Comparison of ENCODE assay signal across 8 mouse cellular contexts in the genomic region with DNA sequence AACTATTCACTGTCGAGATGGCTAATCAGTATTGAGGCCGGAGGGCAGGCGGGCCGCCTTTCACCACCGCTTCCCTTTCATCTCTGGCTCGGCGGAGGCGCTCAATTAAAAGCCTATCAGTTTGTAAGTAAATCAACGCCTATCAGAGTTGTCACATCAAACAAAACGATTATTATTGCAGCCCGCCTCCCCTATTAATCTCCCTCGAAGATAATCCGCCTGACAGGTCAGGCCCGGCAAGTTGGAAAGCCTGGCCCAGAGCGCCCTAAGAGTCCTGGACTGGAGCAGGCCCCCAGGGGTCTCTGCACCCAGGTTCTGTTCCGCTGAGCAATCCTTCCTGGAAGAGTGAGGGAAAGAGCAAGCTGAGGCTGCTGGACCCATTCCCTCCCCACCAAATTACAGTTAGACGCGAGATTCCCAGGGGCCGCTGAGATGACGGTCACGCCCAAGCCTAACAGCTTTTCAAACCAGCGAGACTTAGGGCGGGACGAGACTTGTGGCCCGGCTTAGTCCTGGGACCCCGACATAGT. TPM values are rescaled to one million over a fixed set of nuclear protein-coding genes. Genes with fewer than 3 reads are reported as not detected.
DNase-seq lines count a peak whose midpoint lies in the region; ATAC-seq lines count a peak whose summit lies in the region.

No protein-coding gene starts in this region.

- no peaks in the 10 kb centered on the region for H3K36me3 ChIP-seq in forebrain, embryonic 14.5 days (ENCODE audit: control insufficient read depth, insufficient read depth, low read length)
- no peaks in the 10 kb centered on the region for H3K36me3 ChIP-seq in intestine, embryonic 14.5 days (ENCODE audit: control insufficient read depth, insufficient read depth, low read length)
- H3K36me3 ChIP-seq in liver, embryonic 15.5 days (replicated peaks), result no peaks in the 10 kb centered on the region

- peaks cover 10% of the 10 kb centered on the region; the same call in 1 of the 2 replicates for H3K4me1 ChIP-seq in forebrain, embryonic 14.5 days (ENCODE audit: control insufficient read depth, insufficient read depth, low read length)
- peaks cover 33% of the 10 kb centered on the region for H3K4me1 ChIP-seq in intestine, embryonic 14.5 days (replicated peaks; ENCODE audit: control insufficient read depth, insufficient read depth, low read length)
- peaks cover 36% of the 10 kb centered on the region for H3K4me1 ChIP-seq in liver, embryonic 15.5 days (replicated peaks)

- peak overlapping the region; percentile 66; the same call in 1 of the 2 replicates for H3K4me3 ChIP-seq in forebrain, embryonic 14.5 days (ENCODE audit: low read depth, low read length)
- peak overlapping the region; percentile 58 for H3K4me3 ChIP-seq in intestine, embryonic 14.5 days (ENCODE audit: low read depth, low read length)
- H3K4me3 ChIP-seq in liver, embryonic 15.5 days (replicated peaks), result no peak overlapping the region

- H3K9ac ChIP-seq in forebrain, embryonic 14.5 days (ENCODE audit: low read length), result peak overlapping the region; percentile 50
- H3K9ac ChIP-seq in intestine, embryonic 14.5 days (ENCODE audit: low read length), result peak overlapping the region; percentile 98
- H3K9ac ChIP-seq in liver, embryonic 15.5 days, result no peak overlapping the region

- WGBS in forebrain, embryonic 14.5 days, result 1% methylated on average over 26 of the region's 26 CpGs
- WGBS in intestine, embryonic 14.5 days, result 6% methylated on average over 26 of the region's 26 CpGs
- 6% methylated on average over 26 of the region's 26 CpGs for WGBS in liver, embryonic 15.5 days (ENCODE audit: insufficient replicate concordance)

- H3K27me3 ChIP-seq in forebrain, embryonic 14.5 days (replicated peaks; ENCODE audit: control insufficient read depth, insufficient read depth, low read length), result peaks cover 73% of the 10 kb centered on the region
- H3K27me3 ChIP-seq in intestine, embryonic 14.5 days (replicated peaks; ENCODE audit: control insufficient read depth, insufficient read depth, low read length), result no peaks in the 10 kb centered on the region
- peaks cover 100% of the 10 kb centered on the region for H3K27me3 ChIP-seq in liver, embryonic 15.5 days

- no peak for ATAC-seq in forebrain, embryonic 14.5 days
- peak; percentile 25 for ATAC-seq in intestine, embryonic 14.5 days (replicated peaks; ENCODE audit: low FRiP score, low TSS enrichment, low read depth)
- no peak for ATAC-seq in liver, embryonic 15.5 days (ENCODE audit: insufficient read depth)

- H3K27ac ChIP-seq in forebrain, embryonic 14.5 days (ENCODE audit: low read depth, low read length), result no peak overlapping the region
- H3K27ac ChIP-seq in intestine, embryonic 14.5 days (ENCODE audit: low read depth), result peak overlapping the region; percentile 100
- no peak overlapping the region for H3K27ac ChIP-seq in liver, embryonic 15.5 days (replicated peaks)

- no peaks in the 10 kb centered on the region for H3K9me3 ChIP-seq in forebrain, embryonic 14.5 days (replicated peaks; ENCODE audit: control insufficient read depth, low read length)
- H3K9me3 ChIP-seq in intestine, embryonic 14.5 days (ENCODE audit: control insufficient read depth, low read length), result no peaks in the 10 kb centered on the region
- no peaks in the 10 kb centered on the region for H3K9me3 ChIP-seq in liver, embryonic 15.5 days (replicated peaks)

- peak overlapping the region; percentile 92 for H3K4me2 ChIP-seq in forebrain, embryonic 14.5 days (ENCODE audit: low read length)
- peak overlapping the region; percentile 71 for H3K4me2 ChIP-seq in intestine, embryonic 14.5 days (ENCODE audit: low read length)
- peak overlapping the region; percentile 15; the same call in 1 of the 2 replicates for H3K4me2 ChIP-seq in liver, embryonic 15.5 days

- DNase-seq in adrenal gland, postnatal 36 days, result peak; percentile 75 to 79
- peak; percentile 57 for DNase-seq in forebrain, embryonic 14.5 days (ENCODE audit: low spot score)
- peak; percentile 90 for DNase-seq in intestine, embryonic 14.5 days (ENCODE audit: low spot score)
- DNase-seq in ovary, adult 18-20 months (ENCODE audit: low spot score), result peak; percentile 89
- no peak for DNase-seq in adipocyte (ENCODE audit: low spot score)
- no peak for DNase-seq in spleen, postnatal 36 days (ENCODE audit: low spot score in 2 of 2)
- DNase-seq in layer of hippocampus, adult 9-11 months, result no peak

RNA-seq across cellular contexts. Expression of gene Zfp503, which starts 1.9 kb away (rescaled TPM):
- total RNA-seq in adrenal gland, postnatal 36 days (2021), result 10 to 100 TPM; 23.4 to 30.3 TPM
- 4.4 and 4.6 TPM in 2 replicates for polyA plus RNA-seq in forebrain, embryonic 14.5 days (2014; fragmentation: Nextera tagmentation; extraction: Ambion mirVana)
- polyA plus RNA-seq in intestine, embryonic 14.5 days (2014; fragmentation: Nextera tagmentation; extraction: Ambion mirVana), result 11.4 and 12.7 TPM in 2 replicates
- 0.74 and 0.91 TPM in 2 replicates for polyA plus RNA-seq in liver, embryonic 15.5 days (2015; fragmentation: Nextera tagmentation; extraction: Ambion mirVana)

RNA-seq across cellular contexts. Expression of gene Lrmda, which starts 28.2 kb away (rescaled TPM):
- 1 to 10 TPM; 5.2 to 7.2 TPM for total RNA-seq in adrenal gland, postnatal 36 days (2021)
- 0.31 TPM in 1 of 2 replicates, not detected in the other for polyA plus RNA-seq in forebrain, embryonic 14.5 days (2014; fragmentation: Nextera tagmentation; extraction: Ambion mirVana)
- polyA plus RNA-seq in intestine, embryonic 14.5 days (2014; fragmentation: Nextera tagmentation; extraction: Ambion mirVana), result 0.63 and 0.70 TPM in 2 replicates
- polyA plus RNA-seq in liver, embryonic 15.5 days (2015; fragmentation: Nextera tagmentation; extraction: Ambion mirVana), result 0.13 and 0.28 TPM in 2 replicates

Comparison
In these comparisons a context has a peak if more than half of its experiments do, and no peak if none do; other contexts are left out.
1. DNase-seq: peak in adrenal gland, postnatal 36 days (2 of 2), forebrain, embryonic 14.5 days (single experiment), intestine, embryonic 14.5 days (single experiment) and ovary, adult 18-20 months (single experiment); none in adipocyte (single experiment), spleen, postnatal 36 days (0 of 2) and layer of hippocampus, adult 9-11 months (single experiment).
2. H3K4me2 ChIP-seq: peak in every context shown above with its lines; median percentile 92 in forebrain, embryonic 14.5 days; 71 in intestine, embryonic 14.5 days; 15 in liver, embryonic 15.5 days.